Mouse (Mus musculus): ENCODE results near the gene Spata17.

DNA sequence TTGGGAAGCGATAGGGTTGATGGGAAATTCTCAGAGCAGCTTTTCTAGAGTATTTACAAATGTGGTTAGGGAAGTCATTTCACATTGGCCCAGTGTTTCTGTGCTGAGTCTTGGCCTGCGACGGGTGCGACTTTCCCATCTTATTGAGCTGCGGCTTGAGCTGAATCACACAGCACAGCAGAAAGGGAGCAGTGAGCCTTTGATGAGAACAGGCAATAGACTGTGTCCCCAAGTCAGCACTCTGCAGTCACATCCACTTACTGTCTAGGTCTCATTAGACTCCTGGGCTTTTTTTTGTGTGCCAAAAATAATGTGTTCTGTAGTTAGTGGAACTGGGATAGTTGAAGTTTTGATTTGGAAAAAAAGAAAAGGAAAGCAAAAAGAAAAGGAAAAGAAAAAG is 15.0 kb upstream of the Spata17 start:
- TF ChIP-seq CTCF (IDR thresholded peaks at IDR 0.05; ENCODE audit: low read depth, low read length), result no peak
- no peak for TF ChIP-seq POLR2A (IDR thresholded peaks at IDR 0.05; ENCODE audit: borderline replicate concordance, low read depth, low read length)

Data from bone marrow macrophage, adult 2 months (primary cell).